Mouse (Mus musculus) lung, postnatal 0 days (tissue): Measurements from ENCODE around the gene Zfp579. TPM values are rescaled to one million over a fixed set of nuclear protein-coding genes. Genes with fewer than 3 reads are reported as not detected.

Source experiments
- ATAC-seq: fragments of 200-750 bp; cut with Nextera tagmentation; 2 replicates; pipeline ENCODE4 v1.8.0; 2017; ENCODE audit warnings: moderate library complexity
- DNase-seq: peaks from one replicate; pipeline ENCODE4 v3.0.0-alpha.2; 2016; ENCODE audit warnings: low spot score
- H3K27ac ChIP-seq: fragments of 300-500 bp; sonication (generic); 2 replicates; pipeline ENCODE4 v1.5.1; 2014; ENCODE audit warnings: antibody characterized with exemption, mild to moderate bottlenecking, low read length, mixed read lengths
- H3K27me3 ChIP-seq: fragments of 300-500 bp; sonication (generic); replicated peaks from 2 replicates; pipeline ENCODE4 v1.6.1; 2014; ENCODE audit warnings: low read length, mixed read lengths; ENCODE audit not compliant: insufficient read depth
- H3K36me3 ChIP-seq: fragments of 300-500 bp; sonication (generic); 2 replicates; pipeline ENCODE4 v1.6.1; 2014; ENCODE audit warnings: low read length, mixed read lengths; ENCODE audit not compliant: insufficient read depth
- H3K4me1 ChIP-seq: fragments of 300-500 bp; sonication (generic); 2 replicates; pipeline ENCODE4 v1.6.1; 2014; ENCODE audit warnings: antibody characterized with exemption, low read depth, low read length, mixed read lengths; ENCODE audit not compliant: insufficient read depth
- H3K4me2 ChIP-seq: fragments of 300-500 bp; sonication (generic); replicated peaks from 2 replicates; pipeline ENCODE4 v1.6.1; 2014; ENCODE audit warnings: low read depth, mild to moderate bottlenecking, low read length, moderate library complexity, mixed read lengths
- H3K4me3 ChIP-seq: fragments of 300-500 bp; sonication (generic); 2 replicates; pipeline ENCODE4 v1.5.1; 2014; ENCODE audit warnings: low read depth, low read length
- H3K9ac ChIP-seq: fragments of 300-500 bp; sonication (generic); replicated peaks from 2 replicates; pipeline ENCODE4 v1.6.1; 2014; ENCODE audit warnings: low read depth, mild to moderate bottlenecking
- H3K9me3 ChIP-seq: fragments of 300-500 bp; sonication (generic); 2 replicates; pipeline ENCODE4 v1.6.1; 2016; ENCODE audit warnings: low read length, mixed read lengths
- CTCF ChIP-seq: IDR thresholded peaks from 2 replicates; pipeline ENCODE4 v1.5.1; 2016; ENCODE audit warnings: antibody characterized with exemption, mild to moderate bottlenecking
- EP300 ChIP-seq: IDR thresholded peaks from 2 replicates; pipeline ENCODE4 v1.6.1; 2016; ENCODE audit warnings: antibody characterized with exemption, mild to moderate bottlenecking, control low read depth
- WGBS: fragments of 180-500 bp; shearing (Covaris S2); extraction: QIAGEN DNeasy Blood & Tissue Kit; methylation state at CpG from one replicate; pipeline ENCODE4 v1.1.7; 2014; 5-methylcytosine and 5-hydroxymethylcytosine counted together
- polyA plus RNA-seq: library from polyadenylated mRNA; unstranded; fragments of >200 nt; fragmentation: Nextera tagmentation; extraction: Ambion mirVana; gene quantifications from 2 replicates; pipeline ENCODE4 v1.2.1, GENCODE M21; 2015

The Zfp579 gene
- polyA plus RNA-seq, 1 experiment from 2014 or later, result 30.6 TPM

DNA sequence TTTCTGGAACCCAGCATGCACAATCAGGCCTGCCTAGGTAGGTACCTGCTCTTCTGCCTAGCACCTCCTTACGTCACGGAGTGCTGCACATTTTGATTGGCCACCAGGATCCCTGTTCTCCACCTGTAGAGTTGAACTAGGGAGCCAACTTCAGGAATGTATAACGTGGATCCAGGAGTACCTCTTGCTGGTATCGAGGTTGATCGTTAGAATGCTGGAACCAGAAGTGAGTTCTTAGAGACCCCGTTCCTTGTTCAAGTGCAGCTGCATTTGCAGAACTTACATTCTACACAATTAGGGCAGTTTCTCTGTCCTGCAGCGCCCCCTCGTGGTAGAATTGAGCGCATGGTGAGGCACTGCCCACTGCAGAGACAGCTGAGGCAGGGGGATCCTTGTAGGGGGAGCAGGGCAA is 55.9 kb downstream of the Zfp579 start:
- Histone ChIP-seq H3K27me3 (no peaks in the 10 kb centered on the region), H3K9me3 (no peaks in the 10 kb centered on the region), H3K27ac (no peak overlapping the region), H3K4me3 (no peak overlapping the region), H3K36me3 (no peaks in the 10 kb centered on the region), H3K4me1 (no peaks in the 10 kb centered on the region), H3K9ac (no peak overlapping the region), H3K4me2 (no peak overlapping the region)
- TF ChIP-seq CTCF (peak; percentile 93), EP300 (no peak)
- ATAC-seq (peak; percentile 73), DNase-seq (peak; percentile 87)
- 16% methylated on average over 9 of the region's 9 CpGs for WGBS

DNA sequence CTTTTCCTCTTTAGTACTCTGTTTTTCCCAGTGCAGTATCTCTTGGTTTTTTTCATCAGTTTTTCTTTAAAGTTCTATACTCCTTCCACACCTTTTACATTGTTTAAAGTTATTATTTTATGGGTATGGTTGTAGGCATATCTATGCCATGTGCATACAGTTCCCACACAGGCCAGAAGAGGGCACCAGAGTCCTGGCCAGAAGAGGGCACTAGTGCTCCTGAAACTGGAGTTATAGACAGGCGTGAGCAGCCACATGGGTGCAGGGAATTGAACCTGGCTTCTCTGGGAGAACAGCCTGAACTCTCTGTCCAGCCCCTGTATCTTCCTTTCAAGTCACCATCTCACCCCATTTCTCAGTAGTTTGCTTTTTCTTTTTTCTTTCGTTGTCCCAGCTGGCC is 57.5 kb downstream of the Zfp579 start:
- no peak overlapping the region for H3K9ac ChIP-seq
- no peak overlapping the region for H3K27ac ChIP-seq
- no peaks in the 10 kb centered on the region for H3K27me3 ChIP-seq
- WGBS, result 33% methylated on average over 2 of the region's 2 CpGs
- no peak overlapping the region for H3K4me2 ChIP-seq
- ATAC-seq, result 0 out of 2 replicates have a peak, but pooled peaks have one; percentile 23
- H3K4me3 ChIP-seq, result no peak overlapping the region
- TF ChIP-seq EP300 (no peak), CTCF (peak; percentile 96)
- 0 out of 2 replicates have a peak, but pooled peaks cover 3% of the 10 kb centered on the region for H3K9me3 ChIP-seq
- H3K36me3 ChIP-seq, result no peaks in the 10 kb centered on the region
- DNase-seq, result peak; percentile 65
- no peaks in the 10 kb centered on the region for H3K4me1 ChIP-seq

DNA sequence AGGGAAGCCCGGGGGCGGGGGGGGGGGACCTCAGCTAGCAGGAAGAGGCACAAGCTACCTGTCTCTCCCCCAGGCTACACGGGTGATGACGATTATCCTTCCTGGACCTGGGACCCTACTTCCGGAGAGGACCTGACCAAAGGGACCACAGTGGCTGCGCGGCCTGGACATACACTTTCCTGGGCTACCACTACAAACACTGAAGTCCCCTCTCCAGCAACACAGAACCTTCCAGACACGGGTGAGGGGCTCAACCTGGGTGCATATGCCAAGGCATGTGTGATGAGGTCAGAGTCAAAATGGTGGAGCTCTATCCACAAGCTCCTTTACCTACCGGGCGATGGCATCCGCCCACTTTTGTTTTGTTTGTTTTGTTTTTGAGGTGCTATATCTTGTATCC is 58.6 kb downstream of the Zfp579 start:
- no peak overlapping the region for H3K27ac ChIP-seq
- H3K27me3 ChIP-seq, result no peaks in the 10 kb centered on the region
- ATAC-seq, result no peak
- no peaks in the 10 kb centered on the region for H3K4me1 ChIP-seq
- TF ChIP-seq EP300 (no peak), CTCF (no peak)
- WGBS, result 63% methylated on average over 10 of the region's 11 CpGs
- no peak overlapping the region for H3K4me3 ChIP-seq
- DNase-seq, result no peak
- H3K9me3 ChIP-seq, result 0 out of 2 replicates have a peak, but pooled peaks cover 3% of the 10 kb centered on the region
- H3K9ac ChIP-seq, result no peak overlapping the region
- no peaks in the 10 kb centered on the region for H3K36me3 ChIP-seq
- H3K4me2 ChIP-seq, result no peak overlapping the region

DNA sequence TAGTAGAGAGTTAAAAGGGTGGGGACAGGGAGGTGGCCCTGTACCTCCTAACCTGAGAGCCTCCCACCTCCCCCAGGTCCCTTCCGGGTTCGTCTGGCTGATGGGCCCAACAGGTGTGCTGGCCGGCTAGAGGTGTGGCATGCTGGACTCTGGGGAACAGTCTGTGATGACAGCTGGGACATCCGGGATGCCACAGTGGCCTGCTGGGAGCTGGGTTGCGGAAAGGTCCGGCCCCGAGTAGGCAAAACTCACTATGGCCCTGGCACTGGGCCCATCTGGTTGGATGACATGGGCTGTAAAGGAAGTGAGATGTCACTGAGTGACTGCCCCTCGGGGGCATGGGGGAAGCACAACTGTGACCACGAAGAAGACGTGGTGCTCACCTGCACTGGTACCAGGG is 59.1 kb downstream of the Zfp579 start:
- no peak for DNase-seq
- no peak for ATAC-seq
- no peaks in the 10 kb centered on the region for H3K27me3 ChIP-seq
- 0 out of 2 replicates have a peak, but pooled peaks cover 3% of the 10 kb centered on the region for H3K9me3 ChIP-seq
- TF ChIP-seq EP300, result no peak
- TF ChIP-seq CTCF, result no peak
- no peak overlapping the region for H3K27ac ChIP-seq
- no peak overlapping the region for H3K9ac ChIP-seq
- H3K36me3 ChIP-seq, result no peaks in the 10 kb centered on the region
- no peak overlapping the region for H3K4me2 ChIP-seq
- WGBS, result 65% methylated on average over 10 of the region's 10 CpGs
- no peak overlapping the region for H3K4me3 ChIP-seq
- H3K4me1 ChIP-seq, result no peaks in the 10 kb centered on the region

DNA sequence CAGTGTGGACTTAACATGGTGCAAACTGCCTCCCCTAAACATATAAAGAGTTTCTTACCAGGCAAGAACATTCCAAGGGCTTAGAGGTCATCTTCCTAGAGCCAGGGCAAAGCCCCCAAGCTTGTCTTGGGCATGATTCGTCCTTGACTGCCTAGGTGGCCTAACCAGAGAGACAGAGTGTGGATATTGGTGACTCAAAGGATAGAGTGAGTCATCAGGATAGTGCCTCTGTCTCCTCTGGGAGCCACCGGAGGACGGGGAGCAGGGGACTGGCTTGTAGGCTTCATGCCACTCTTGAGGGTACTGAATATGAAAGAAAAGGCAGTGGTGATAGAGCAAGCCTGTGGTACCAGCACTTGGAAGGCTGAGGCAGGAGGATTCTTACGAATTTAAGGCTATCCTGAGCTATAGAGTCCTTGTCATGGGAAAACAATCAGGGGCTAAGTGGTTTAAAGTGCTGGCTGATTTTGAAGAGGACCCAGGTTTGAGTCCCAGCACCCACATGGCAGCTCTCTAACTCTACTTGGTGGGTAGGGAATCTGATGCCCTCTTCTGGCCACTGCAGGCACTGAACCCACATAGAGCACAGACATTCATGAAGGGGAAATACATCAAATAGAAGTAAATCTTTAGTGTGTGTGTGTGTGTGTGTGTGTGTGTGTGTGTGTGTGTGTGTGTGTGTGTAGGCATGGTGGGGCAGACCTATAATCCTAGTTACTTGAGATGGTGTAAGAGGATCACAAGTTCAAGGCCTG is 61.6 kb downstream of the Zfp579 start:
- Histone ChIP-seq H3K9me3 (0 out of 2 replicates have a peak, but pooled peaks cover 3% of the 10 kb centered on the region), H3K27ac (no peak overlapping the region), H3K9ac (no peak overlapping the region), H3K4me2 (no peak overlapping the region), H3K4me1 (no peaks in the 10 kb centered on the region), H3K4me3 (no peak overlapping the region), H3K27me3 (no peaks in the 10 kb centered on the region), H3K36me3 (no peaks in the 10 kb centered on the region)
- ATAC-seq, result no peak
- 71% methylated on average over 4 of the region's 4 CpGs for WGBS
- no peak for DNase-seq
- TF ChIP-seq EP300 (no peak), CTCF (peak; percentile 48)

Other genes starting within 250 kb of the Zfp579 start
- 67.7 and 77.9 TPM in 2 replicates for gene Cox6b2, start 243.1 kb downstream of the Zfp579 start, polyA plus RNA-seq
- gene Fam71e2, start 224.9 kb downstream of the Zfp579 start, polyA plus RNA-seq, result not detected in 2 replicates
- gene Il11, start 213.3 kb downstream of the Zfp579 start, polyA plus RNA-seq, result 0.29 and 0.64 TPM in 2 replicates
- 0.55 and 0.74 TPM in 2 replicates for gene Tmem190, start 213.2 kb downstream of the Zfp579 start, polyA plus RNA-seq
- gene Tmem238, start 206.5 kb downstream of the Zfp579 start, polyA plus RNA-seq, result 39.2 and 45.4 TPM in 2 replicates
- 282 and 294 TPM in 2 replicates for gene Rpl28, start 203.3 kb downstream of the Zfp579 start, polyA plus RNA-seq
- 158 and 162 TPM in 2 replicates for gene Ube2s, start 183.6 kb downstream of the Zfp579 start, polyA plus RNA-seq
- 0.43 and 0.51 TPM in 2 replicates for gene Shisa7, start 151.5 kb downstream of the Zfp579 start, polyA plus RNA-seq
- gene Isoc2b, start 125.9 kb downstream of the Zfp579 start, polyA plus RNA-seq, result 12.7 and 16.1 TPM in 2 replicates
- gene Isoc2a, start 119.0 kb downstream of the Zfp579 start, polyA plus RNA-seq, result 0.53 and 0.57 TPM in 2 replicates
- gene Gm36210, start 89.6 kb downstream of the Zfp579 start, polyA plus RNA-seq, result not detected in 2 replicates
- gene Zfp628, start 80.9 kb downstream of the Zfp579 start, polyA plus RNA-seq, result 2.7 TPM in 2 replicates
- gene Nat14, start 74.1 kb downstream of the Zfp579 start, polyA plus RNA-seq, result 1.1 and 2.3 TPM in 2 replicates
- gene Ssc5d, start 70.4 kb downstream of the Zfp579 start, polyA plus RNA-seq, result 1.4 and 1.7 TPM in 2 replicates
- 0.19 and 0.26 TPM in 2 replicates for gene Sbk2, start 31.8 kb downstream of the Zfp579 start, polyA plus RNA-seq
- 0.37 TPM in 2 replicates for gene Sbk3, start 25.0 kb downstream of the Zfp579 start, polyA plus RNA-seq
- 22.4 and 24.6 TPM in 2 replicates for gene Zfp524, start 18.3 kb upstream of the Zfp579 start, polyA plus RNA-seq
- gene Fiz1, start 18.5 kb upstream of the Zfp579 start, polyA plus RNA-seq, result 20.5 and 20.8 TPM in 2 replicates
- gene Gm44973, start 19.3 kb upstream of the Zfp579 start, polyA plus RNA-seq, result 2.1 and 4.4 TPM in 2 replicates
- gene Zfp865, start 24.2 kb upstream of the Zfp579 start, polyA plus RNA-seq, result 3.4 and 3.8 TPM in 2 replicates
- 0.42 and 1.2 TPM in 2 replicates for gene Ccdc106, start 24.4 kb upstream of the Zfp579 start, polyA plus RNA-seq
- not detected in 2 replicates for gene 4632433K11Rik, start 38.0 kb upstream of the Zfp579 start, polyA plus RNA-seq
- 6.5 and 7.7 TPM in 2 replicates for gene Zfp784, start 42.3 kb upstream of the Zfp579 start, polyA plus RNA-seq
- gene Zfp580, start 55.4 kb upstream of the Zfp579 start, polyA plus RNA-seq, result 25.7 and 30.4 TPM in 2 replicates
- gene U2af2, start 66.0 kb upstream of the Zfp579 start, polyA plus RNA-seq, result 42.0 and 46.1 TPM in 2 replicates
- gene Epn1, start 84.1 kb upstream of the Zfp579 start, polyA plus RNA-seq, result 40.7 and 41.6 TPM in 2 replicates
- gene Rfpl4, start 120.8 kb upstream of the Zfp579 start, polyA plus RNA-seq, result not detected in 2 replicates
- 0.52 and 0.88 TPM in 2 replicates for gene Rasl2-9, start 129.8 kb upstream of the Zfp579 start, polyA plus RNA-seq
- gene Vmn1r55, start 153.5 kb upstream of the Zfp579 start, polyA plus RNA-seq, result not detected in 2 replicates
- gene Vmn1r56, start 200.6 kb upstream of the Zfp579 start, polyA plus RNA-seq, result not detected in 2 replicates
- not detected in 2 replicates for gene Vmn1r57, start 222.3 kb upstream of the Zfp579 start, polyA plus RNA-seq